Mouse (Mus musculus) left cerebral cortex, adult 2 months (tissue): ENCODE data around the gene Gna11. TPM values are rescaled to one million over a fixed set of nuclear protein-coding genes. Genes with fewer than 3 reads are reported as not detected.

Experiments used
- DNase-seq, 2 experiments: peaks; one replicate each; pipeline ENCODE4 v3.0.0; 2021 to 2022; ENCODE audit warnings: low spot score in 2 of 2, mixed read lengths in 1 of 2; ENCODE audit errors: extremely low spot score in 1 of 2
- H3K27ac ChIP-seq: fragments of 200-600 bp; 2 replicates; pipeline ENCODE4 v1.8.1; 2022
- H3K4me3 ChIP-seq: fragments of 200-600 bp; 2 replicates; pipeline ENCODE4 v1.8.1; 2022
- CTCF ChIP-seq: fragments of 200-600 bp; IDR thresholded peaks from 2 replicates; pipeline ENCODE4 v1.8.1; 2022; ENCODE audit warnings: antibody characterized with exemption, mild to moderate bottlenecking, moderate library complexity
- intact Hi-C: fragments of 180-260 bp; cut with DNase I; formaldehyde crosslinking; loops from one replicate; pipeline ENCODE4 v1.15.1; 2025
- long read RNA-seq, 2 experiments: library from polyadenylated mRNA; stranded (forward); transcript quantifications; one replicate each; pipeline ENCODE4 v2.0.0; 2021; ENCODE audit warnings: borderline mapping rate in 2 of 2
- total RNA-seq, 2 experiments: library from RNA; stranded (reverse); gene quantifications; 2 replicates each; pipeline ENCODE4 v1.2.3; 2021

Gna11 gene
- total RNA-seq: 100 to 1,000 TPM; 106 to 110 TPM
- long read RNA-seq, experiment 1, transcript Gna11-201 (7 exons, 3,414 nt): major isoform, 238 of 267 reads
- long read RNA-seq, experiment 1, partial matches to known transcripts: 6 of 267 reads
- long read RNA-seq, experiment 1, other reads (novel, unspliced or antisense): 21 of 267 reads
- long read RNA-seq, experiment 2, transcript Gna11-201 (7 exons, 3,414 nt): major isoform, 193 of 214 reads
- long read RNA-seq, experiment 2, partial matches to known transcripts: 13 of 214 reads
- long read RNA-seq, experiment 2, other reads (novel, unspliced or antisense): 7 of 214 reads

- DNase-seq: peak; percentile 100
- Histone ChIP-seq H3K27ac (peak within 1 kb of the TSS; percentile 95), H3K4me3 (peak within 1 kb of the TSS; percentile 87)
- no peak; the same call in 1 of the 2 replicates for TF ChIP-seq CTCF
- intact Hi-C loops: no loop called here
Measured at GRCm38 (mm10) chr10:81545161-81545747, at the start of gene Gna11. TSS of gene Gna11 (minus strand) at chr10:81545190.

- Histone ChIP-seq H3K27ac (no peak overlapping the region), H3K4me3 (no peak overlapping the region)
- TF ChIP-seq CTCF: no peak
- DNase-seq: no peak
- intact Hi-C loops: no loop called here
Measured at GRCm38 (mm10) chr10:81593935-81594334, 48.9 kb upstream of the Gna11 start.

- TF ChIP-seq CTCF: no peak
- no peak for DNase-seq
- intact Hi-C loops: no loop called here
- no peak overlapping the region for H3K4me3 ChIP-seq
- H3K27ac ChIP-seq: no peak overlapping the region
Measured at GRCm38 (mm10) chr10:81593223-81593622, 48.2 kb upstream of the Gna11 start.

DNA sequence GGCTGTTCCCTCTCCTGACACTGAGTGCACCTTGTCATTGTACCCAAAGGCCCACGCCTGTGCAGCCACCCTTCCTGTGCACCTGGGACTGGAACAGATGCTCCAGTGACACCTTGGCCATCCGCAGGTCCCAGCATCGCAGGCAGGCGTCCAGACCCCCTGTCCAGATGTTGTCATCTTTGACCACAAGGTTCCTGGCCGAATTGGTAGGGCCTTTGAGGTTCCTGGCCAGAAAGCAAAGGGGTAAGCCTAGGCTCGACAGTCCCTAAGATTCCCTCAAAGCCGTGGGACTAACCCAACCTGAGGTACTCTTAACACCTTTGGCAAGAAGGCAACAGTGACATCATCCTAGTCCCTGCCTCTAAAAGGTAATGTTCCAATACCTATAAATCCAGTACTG lies 47.6 kb upstream of the Gna11 start:
- no peak overlapping the region for H3K27ac ChIP-seq
- intact Hi-C loops: no loop called here
- DNase-seq: no peak
- TF ChIP-seq CTCF: no peak
- no peak overlapping the region for H3K4me3 ChIP-seq

DNA sequence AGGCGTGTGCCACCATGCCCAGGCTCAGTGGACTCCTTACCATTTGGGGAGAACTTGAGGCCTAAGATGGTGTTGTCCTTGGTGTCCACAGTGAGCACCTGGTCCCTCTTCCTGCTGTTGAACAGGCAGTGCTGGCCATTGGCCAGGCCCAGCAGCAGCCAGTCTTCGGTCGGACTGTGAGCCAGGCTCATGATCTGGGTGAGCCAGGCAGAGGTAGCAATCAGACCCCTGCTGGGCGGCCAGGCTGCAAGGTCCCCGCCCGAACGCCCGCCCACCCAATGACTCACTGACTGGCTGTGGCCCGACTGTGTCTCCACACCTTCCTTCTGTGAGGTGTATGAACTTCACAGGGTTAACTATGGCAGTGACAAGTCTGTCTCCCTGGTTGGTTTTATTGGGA lies 46.9 kb upstream of the Gna11 start:
- no peak for TF ChIP-seq CTCF
- intact Hi-C loops: no loop called here
- Histone ChIP-seq H3K27ac (no peak overlapping the region), H3K4me3 (no peak overlapping the region)
- DNase-seq: no peak

DNA sequence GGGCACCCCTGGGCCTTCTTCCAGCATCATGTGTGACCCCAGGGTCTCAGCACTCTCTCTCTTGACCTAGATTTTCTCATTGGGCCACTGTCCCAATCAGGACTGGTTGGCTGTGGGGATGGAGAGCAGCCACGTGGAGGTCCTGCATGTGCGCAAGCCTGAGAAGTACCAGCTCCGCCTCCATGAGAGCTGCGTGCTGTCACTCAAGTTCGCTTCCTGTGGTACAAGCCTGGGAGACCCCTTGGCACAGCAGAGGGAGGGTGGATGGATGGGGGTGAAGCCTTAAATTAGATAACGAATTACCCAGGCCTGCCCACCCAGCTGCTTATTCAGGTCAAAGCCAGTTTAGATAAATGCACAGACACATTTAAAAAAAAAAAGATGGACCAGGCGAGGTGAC lies 43.7 kb upstream of the Gna11 start:
- no peak for DNase-seq
- Histone ChIP-seq H3K4me3 (no peak overlapping the region), H3K27ac (no peak overlapping the region)
- no peak for TF ChIP-seq CTCF
- intact Hi-C loops: no loop called here

- no peak for DNase-seq
- no peak for TF ChIP-seq CTCF
- intact Hi-C loops: no loop called here
- Histone ChIP-seq H3K27ac (no peak overlapping the region), H3K4me3 (no peak overlapping the region)
Measured at GRCm38 (mm10) chr10:81583347-81583746, 38.4 kb upstream of the Gna11 start.

DNA sequence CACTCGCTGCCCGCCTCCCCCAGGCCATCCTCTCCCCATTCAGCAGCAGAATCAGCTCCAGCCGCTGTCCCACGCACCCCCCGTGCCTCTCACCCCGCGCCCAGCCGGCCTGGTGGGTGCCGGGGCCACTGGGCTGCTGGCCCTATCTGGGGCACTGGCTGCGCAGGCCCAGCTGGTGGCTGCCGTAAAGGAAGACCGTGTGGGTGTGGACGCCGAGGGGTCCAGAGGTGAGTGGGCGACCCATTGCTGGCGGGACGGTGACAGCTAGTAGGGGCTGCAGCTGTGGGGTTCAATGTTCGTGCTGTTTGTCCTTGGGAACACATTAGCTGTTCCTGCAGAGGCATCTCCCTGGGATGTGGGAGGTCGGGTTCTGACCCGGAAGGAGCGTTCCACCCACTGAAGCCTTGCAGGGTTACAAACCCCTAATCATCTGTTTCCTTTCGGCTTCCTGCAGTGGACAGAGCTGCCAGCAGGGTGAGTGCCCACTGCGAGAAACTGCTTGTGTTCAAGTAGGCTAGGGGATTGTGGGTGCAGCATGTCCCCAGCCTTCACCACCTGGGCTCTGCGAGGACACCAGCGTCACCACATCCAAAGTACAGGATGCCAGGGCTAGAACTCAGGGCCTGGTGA lies 35.6 kb upstream of the Gna11 start:
- Histone ChIP-seq H3K27ac (no peak overlapping the region), H3K4me3 (no peak overlapping the region)
- intact Hi-C loops: no loop called here
- no peak for DNase-seq
- TF ChIP-seq CTCF: peak; percentile 19

DNA sequence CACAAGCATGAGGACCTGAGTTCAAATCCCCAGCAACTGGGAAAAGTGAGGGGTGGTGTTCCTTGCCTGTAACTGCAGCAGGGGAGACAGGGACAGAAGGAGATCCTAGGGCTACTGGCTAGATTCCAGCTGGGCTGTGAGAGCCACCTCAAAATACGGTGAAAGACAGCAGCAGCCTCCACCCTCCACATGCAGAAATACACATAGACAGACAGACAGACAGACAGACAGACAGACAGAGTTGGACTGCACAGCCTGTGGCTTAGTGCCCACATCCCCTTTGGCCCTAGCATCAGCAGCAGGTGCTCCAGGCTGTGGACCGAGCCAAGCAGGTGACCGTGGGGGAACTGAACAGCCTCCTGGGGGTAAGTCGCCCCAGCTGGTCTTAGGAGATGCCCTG lies 35.0 kb upstream of the Gna11 start:
- no peak for TF ChIP-seq CTCF
- DNase-seq: no peak
- intact Hi-C loops: no loop called here
- no peak overlapping the region for H3K4me3 ChIP-seq
- H3K27ac ChIP-seq: no peak overlapping the region

- intact Hi-C loops: loop anchor here (2.0 kb wide), 1 partner anchor 21 kb away; no protein-coding TSS in a partner anchor
- TF ChIP-seq CTCF: no peak
- Histone ChIP-seq H3K27ac (no peak overlapping the region; the same call in 1 of the 2 replicates), H3K4me3 (peak overlapping the region; percentile 80)
- no peak for DNase-seq
Measured at GRCm38 (mm10) chr10:81575695-81576094, 30.7 kb upstream of the Gna11 start.

DNA sequence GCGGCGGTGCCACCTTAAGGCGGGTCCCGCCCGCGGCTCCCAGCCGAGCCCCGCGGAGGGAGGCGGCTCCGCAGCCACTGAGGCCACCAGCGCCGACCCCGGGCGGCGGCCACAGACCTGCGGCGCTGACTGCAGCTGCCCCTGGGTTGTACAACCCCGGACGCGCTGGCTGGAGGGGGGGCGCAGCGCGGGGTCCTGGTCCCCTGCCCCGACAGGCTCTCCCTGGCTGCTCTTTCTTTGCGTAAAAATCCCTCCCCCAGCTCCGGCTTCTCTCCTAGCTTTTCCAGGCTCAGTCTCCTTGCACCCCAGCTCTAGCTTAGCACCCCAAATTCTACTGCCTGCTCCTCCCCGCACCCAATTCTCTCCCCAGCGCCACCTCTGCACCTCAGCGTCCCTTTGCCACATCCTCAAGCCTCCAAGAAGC lies 30.2 kb upstream of the Gna11 start:
- peak overlapping the region; percentile 79 for H3K27ac ChIP-seq
- TF ChIP-seq CTCF: no peak
- intact Hi-C loops: loop anchor here (2.0 kb wide), 1 partner anchor 22 kb away; no protein-coding TSS in a partner anchor
- H3K4me3 ChIP-seq: peak overlapping the region; percentile 80
- DNase-seq: peak; percentile 62
